ENCODE assay signal across 10 mouse cellular contexts in genomic region chr9:115760496-115760895, GRCm38 (mm10).
DNase-seq lines count a peak whose midpoint lies in the region; ATAC-seq and TF ChIP-seq lines count a peak whose summit lies in the region.
"Had no signal": no experiment of that assay in that cellular context is flagged by ENCODE, and none has a peak within 500 bp of the region (broad histone marks: within the 10 kb centered on the region; RNA-seq: fewer than 3 reads in every experiment).

No protein-coding gene starts in this region.

- H3K4me1 ChIP-seq in kidney, embryonic 15.5 days, result peaks cover 13% of the 10 kb centered on the region; the same call in 1 of the 2 replicates
- H3K4me1 ChIP-seq in liver, postnatal 0 days (ENCODE audit: insufficient read depth), result no peaks in the 10 kb centered on the region
- no peaks in the 10 kb centered on the region for H3K4me1 ChIP-seq in forebrain, embryonic 16.5 days (replicated peaks; ENCODE audit: control insufficient read depth, insufficient read depth, low read length)
- 0 out of 2 replicates have a peak, but pooled peaks cover 5% of the 10 kb centered on the region for H3K4me1 ChIP-seq in forebrain, embryonic 13.5 days

- no peaks in the 10 kb centered on the region for H3K36me3 ChIP-seq in kidney, embryonic 15.5 days
- no peaks in the 10 kb centered on the region for H3K36me3 ChIP-seq in liver, postnatal 0 days (replicated peaks; ENCODE audit: insufficient read depth, low read length)
- H3K36me3 ChIP-seq in forebrain, embryonic 16.5 days (ENCODE audit: control insufficient read depth, insufficient read depth), result no peaks in the 10 kb centered on the region
- H3K36me3 ChIP-seq in forebrain, embryonic 13.5 days (ENCODE audit: poor library complexity, severe bottlenecking), result no peaks in the 10 kb centered on the region
- H3K36me3 ChIP-seq: G1E; hindbrain, embryonic 15.5 days; neural tube, embryonic 13.5 days had no signal

- H3K9ac ChIP-seq in kidney, embryonic 15.5 days, result no peak overlapping the region
- no peak overlapping the region for H3K9ac ChIP-seq in liver, postnatal 0 days (replicated peaks)
- no peak overlapping the region for H3K9ac ChIP-seq in forebrain, embryonic 16.5 days (replicated peaks; ENCODE audit: low read depth, low read length)
- no peak overlapping the region for H3K9ac ChIP-seq in forebrain, embryonic 13.5 days
- H3K9ac ChIP-seq: hindbrain, embryonic 15.5 days; neural tube, embryonic 13.5 days had no signal

- no peak overlapping the region for H3K4me2 ChIP-seq in kidney, embryonic 15.5 days
- no peak overlapping the region for H3K4me2 ChIP-seq in liver, postnatal 0 days (ENCODE audit: low read depth, low read length)
- H3K4me2 ChIP-seq in forebrain, embryonic 16.5 days (ENCODE audit: low read length), result no peak overlapping the region
- no peak overlapping the region for H3K4me2 ChIP-seq in forebrain, embryonic 13.5 days
- H3K4me2 ChIP-seq: hindbrain, embryonic 15.5 days; neural tube, embryonic 13.5 days had no signal

- ATAC-seq in common myeloid progenitor, adult 5-6 weeks (replicated peaks; ENCODE audit: low read depth, poor library complexity, severe bottlenecking), result peak; percentile 96
- ATAC-seq in kidney, embryonic 15.5 days (replicated peaks; ENCODE audit: low FRiP score), result peak; percentile 74
- no peak for ATAC-seq in liver, postnatal 0 days
- no peak for ATAC-seq in forebrain, embryonic 16.5 days
- no peak for ATAC-seq in forebrain, embryonic 13.5 days

- H3K27ac ChIP-seq in kidney, embryonic 15.5 days, result no peak overlapping the region
- H3K27ac ChIP-seq in liver, postnatal 0 days (ENCODE audit: low read depth), result no peak overlapping the region
- H3K27ac ChIP-seq in forebrain, embryonic 16.5 days (ENCODE audit: low read length), result no peak overlapping the region
- H3K27ac ChIP-seq in forebrain, embryonic 13.5 days, result no peak overlapping the region
- H3K27ac ChIP-seq: hindbrain, embryonic 15.5 days; neural tube, embryonic 13.5 days had no signal

- TF ChIP-seq EP300 in liver, postnatal 0 days (IDR thresholded peaks at IDR 0.05; ENCODE audit: low read depth), result peak; percentile 37; the same call in 1 of the 2 replicates

- no peaks in the 10 kb centered on the region; the same call in 1 of the 2 replicates for H3K27me3 ChIP-seq in kidney, embryonic 15.5 days
- H3K27me3 ChIP-seq in liver, postnatal 0 days (ENCODE audit: insufficient read depth, low read length), result no peaks in the 10 kb centered on the region
- H3K27me3 ChIP-seq in forebrain, embryonic 16.5 days (replicated peaks; ENCODE audit: control insufficient read depth, insufficient read depth, low read length), result no peaks in the 10 kb centered on the region
- H3K27me3 ChIP-seq in forebrain, embryonic 13.5 days, result no peaks in the 10 kb centered on the region
- H3K27me3 ChIP-seq: hindbrain, embryonic 15.5 days; neural tube, embryonic 13.5 days had no signal

- no peak for TF ChIP-seq CTCF in liver, postnatal 0 days (IDR thresholded peaks at IDR 0.05; ENCODE audit: low read depth)

- peak; percentile 32 for DNase-seq in adrenal gland, postnatal 10 days
- no peak for DNase-seq in liver, postnatal 0 days
- DNase-seq in layer of hippocampus, adult 11-12 months (ENCODE audit: low spot score), result no peak

- H3K9me3 ChIP-seq in kidney, embryonic 15.5 days (replicated peaks), result no peaks in the 10 kb centered on the region
- H3K9me3 ChIP-seq in liver, postnatal 0 days (ENCODE audit: low read length), result no peaks in the 10 kb centered on the region
- H3K9me3 ChIP-seq in forebrain, embryonic 16.5 days (ENCODE audit: control insufficient read depth, low read length), result no peaks in the 10 kb centered on the region
- H3K9me3 ChIP-seq in forebrain, embryonic 13.5 days (replicated peaks), result no peaks in the 10 kb centered on the region
- H3K9me3 ChIP-seq: hindbrain, embryonic 15.5 days; neural tube, embryonic 13.5 days had no signal

- 37% methylated on average over 2 of the region's 2 CpGs for WGBS in kidney, embryonic 15.5 days
- 10% methylated on average over 2 of the region's 2 CpGs for WGBS in liver, postnatal 0 days (ENCODE audit: insufficient replicate concordance)
- WGBS in forebrain, embryonic 16.5 days, result 64% methylated on average over 2 of the region's 2 CpGs
- WGBS in forebrain, embryonic 13.5 days, result 50% methylated on average over 2 of the region's 2 CpGs

- H3K4me3 ChIP-seq in kidney, embryonic 15.5 days (replicated peaks), result no peak overlapping the region
- no peak overlapping the region for H3K4me3 ChIP-seq in liver, postnatal 0 days (ENCODE audit: low read depth, low read length)
- H3K4me3 ChIP-seq in forebrain, embryonic 16.5 days (replicated peaks; ENCODE audit: low read length), result no peak overlapping the region
- no peak overlapping the region for H3K4me3 ChIP-seq in forebrain, embryonic 13.5 days
- H3K4me3 ChIP-seq: hindbrain, embryonic 15.5 days; neural tube, embryonic 13.5 days had no signal

Comparison
In these comparisons a context has a peak if more than half of its experiments do, and no peak if none do; other contexts are left out.
1. ATAC-seq: peak in common myeloid progenitor, adult 5-6 weeks (single experiment) and kidney, embryonic 15.5 days (single experiment); none in liver, postnatal 0 days (single experiment), forebrain, embryonic 16.5 days (single experiment) and forebrain, embryonic 13.5 days (single experiment).